Mouse (Mus musculus): ENCODE results near the gene Zfp595. TPM values are rescaled to one million over a fixed set of nuclear protein-coding genes. Genes with fewer than 3 reads are reported as not detected.

The Zfp595 gene
- 7.4 TPM for polyA plus RNA-seq (2017; shearing (Covaris generic))

DNA sequence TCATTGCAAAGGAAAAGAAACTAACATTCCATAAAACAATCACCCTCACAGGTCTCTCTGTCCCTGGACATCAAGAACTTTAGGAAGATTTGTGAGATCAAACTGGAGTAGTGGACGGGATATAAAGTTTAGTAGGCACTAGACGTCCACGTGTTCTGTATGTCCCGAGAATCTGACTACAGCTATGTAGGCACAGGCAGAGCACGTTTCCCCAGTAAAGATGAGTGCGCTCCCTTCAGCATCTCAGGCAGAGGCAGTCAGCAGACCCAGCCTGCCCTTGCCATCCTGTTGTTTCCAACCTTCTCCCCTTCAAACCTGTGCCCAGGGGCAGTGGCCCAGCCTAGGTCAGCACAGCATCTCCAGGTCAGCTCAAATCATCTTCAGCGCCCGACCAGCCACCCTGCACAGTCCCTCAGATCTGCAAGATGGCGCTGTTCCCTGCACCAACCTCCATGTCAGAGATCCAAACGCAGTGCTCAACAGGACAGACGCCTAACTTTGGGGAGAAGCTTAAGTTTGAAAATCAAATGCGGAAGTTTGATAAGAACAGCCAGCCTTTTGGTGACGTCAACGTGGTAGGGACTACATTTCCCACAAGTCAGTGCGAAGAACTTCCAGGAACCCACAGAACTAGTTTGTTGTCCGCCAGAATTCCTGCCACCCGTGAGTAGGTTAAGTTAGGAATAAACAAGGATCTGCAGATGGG is at the start of gene Zfp595:
Gene Zfp595 (minus strand): TSS at position 552 of the 706 bp plus-strand sequence.

DNA sequence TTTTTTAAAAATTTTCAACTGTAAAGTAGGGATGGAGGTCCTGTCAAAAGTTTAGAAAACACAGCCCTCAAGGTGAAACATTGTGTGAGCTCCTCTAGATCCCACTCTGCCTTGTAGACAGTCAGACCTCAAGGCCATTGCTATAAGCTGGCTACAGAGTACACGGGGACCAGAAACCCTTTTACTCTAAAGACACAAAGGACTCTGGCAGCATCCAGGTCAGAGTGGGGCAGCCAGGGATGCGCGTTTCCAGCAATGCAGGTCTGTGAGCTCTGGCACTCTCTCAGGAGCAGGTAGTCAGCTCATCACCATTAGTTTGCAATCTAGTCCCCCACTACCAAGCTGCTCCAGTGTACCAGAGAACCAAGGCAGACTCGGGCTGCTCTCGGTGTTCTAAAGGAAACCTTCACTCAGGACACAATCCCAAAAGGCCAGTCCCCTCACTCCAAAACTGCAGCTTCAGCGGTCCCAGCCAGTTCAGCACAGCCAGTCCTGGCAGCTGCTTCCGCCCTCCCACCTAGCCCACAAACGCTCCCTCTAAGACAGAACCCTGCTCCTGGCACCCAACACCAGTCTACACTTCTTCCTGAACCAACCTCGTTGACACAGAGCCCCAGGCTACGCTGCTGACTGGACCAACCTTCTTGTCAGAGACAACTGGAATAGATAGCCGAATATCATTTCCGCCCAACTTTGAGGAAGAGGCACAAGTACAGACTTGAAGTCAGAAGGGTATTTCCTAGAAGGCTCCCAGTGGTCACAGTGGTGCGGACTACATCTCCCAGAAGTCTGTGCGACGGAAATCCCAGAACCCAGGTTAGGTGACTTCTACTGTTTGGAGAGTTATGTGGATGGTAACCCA is 42.9 kb upstream of the Zfp595 start, which contains the start of the genes Gm28041 and Zfp456:
Gene Gm28041 (minus strand): TSS at position 684 of the 862 bp plus-strand sequence.
Gene Zfp456 (minus strand): TSS at position 761 of the 862 bp plus-strand sequence.

DNA sequence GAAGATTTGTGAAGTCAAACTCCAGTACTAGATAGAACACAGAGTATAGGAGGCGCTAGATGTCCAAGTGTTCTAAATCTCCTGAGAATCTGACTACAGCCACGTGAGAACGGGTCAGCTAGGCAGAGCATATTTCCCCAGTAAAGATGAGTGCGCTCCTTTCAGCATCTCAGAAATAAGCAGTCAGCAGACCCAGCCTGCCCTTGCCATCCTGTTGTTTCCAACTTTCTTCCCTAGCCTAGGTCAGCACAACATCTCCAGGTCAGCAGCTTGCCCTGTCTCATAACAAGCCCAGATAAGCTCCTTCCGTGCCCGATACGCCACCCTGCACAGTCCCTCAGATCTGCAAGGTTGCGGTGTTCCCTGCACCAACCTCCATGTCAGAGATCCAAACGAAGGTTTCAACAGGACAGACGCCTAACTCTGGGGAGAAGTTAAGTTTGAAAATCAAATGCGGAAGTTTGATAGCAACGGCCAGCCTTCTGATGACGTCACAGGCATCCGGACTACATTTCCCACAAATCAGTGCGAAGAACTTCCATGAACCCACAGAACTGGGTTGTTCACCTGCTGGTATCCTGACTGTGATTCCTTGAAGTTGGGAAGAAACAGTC is 27.9 kb upstream of the Zfp595 start, which contains the start of the genes Gm28044 and Zfp953:
Gene Gm28044 (minus strand): TSS at position 406 of the 614 bp plus-strand sequence.
Gene Zfp953 (minus strand): TSS at position 475 of the 614 bp plus-strand sequence.

DNA sequence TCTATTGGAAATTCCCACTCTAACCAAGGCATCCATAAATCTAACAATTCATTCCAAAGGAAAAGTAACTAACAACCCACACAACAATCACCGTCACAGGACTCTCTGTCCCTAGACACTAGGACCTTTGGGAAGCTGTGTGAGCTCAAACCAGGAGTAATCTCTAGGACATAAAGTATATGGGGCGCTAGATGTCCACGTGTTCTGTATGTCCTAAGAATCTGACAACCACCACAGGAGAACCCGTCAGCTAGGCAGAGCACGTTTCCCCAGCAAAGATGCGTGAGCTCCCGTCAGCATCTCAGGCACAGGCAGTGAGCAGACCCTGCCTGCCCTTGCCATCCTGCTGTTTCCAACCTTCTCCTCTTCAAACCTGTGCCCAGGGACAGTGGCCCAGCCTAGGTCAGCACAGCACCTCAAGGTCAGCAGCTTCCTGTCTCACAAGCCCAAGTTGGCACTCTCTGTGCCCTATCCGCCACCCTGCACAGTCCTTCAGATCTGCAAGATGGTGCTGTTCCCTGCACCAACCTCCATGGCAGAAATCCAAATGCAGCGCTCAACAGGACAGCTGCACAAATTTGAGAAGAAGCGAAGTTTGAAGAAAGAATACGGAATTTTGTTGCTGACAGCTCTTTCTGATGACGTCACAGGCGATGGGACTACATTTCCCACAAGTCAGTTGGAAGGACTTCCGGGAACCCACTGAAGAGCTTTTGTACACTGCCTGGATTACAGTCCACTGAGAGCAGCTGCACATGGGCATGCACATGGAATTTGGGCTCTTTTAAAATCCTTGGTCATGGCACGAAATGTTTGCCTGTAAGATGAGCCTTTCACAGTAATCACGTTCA is 26.3 kb downstream of the Zfp595 start, which contains the start of gene Zfp457:
Gene Zfp457 (minus strand): TSS at position 664 of the 851 bp plus-strand sequence.

DNA sequence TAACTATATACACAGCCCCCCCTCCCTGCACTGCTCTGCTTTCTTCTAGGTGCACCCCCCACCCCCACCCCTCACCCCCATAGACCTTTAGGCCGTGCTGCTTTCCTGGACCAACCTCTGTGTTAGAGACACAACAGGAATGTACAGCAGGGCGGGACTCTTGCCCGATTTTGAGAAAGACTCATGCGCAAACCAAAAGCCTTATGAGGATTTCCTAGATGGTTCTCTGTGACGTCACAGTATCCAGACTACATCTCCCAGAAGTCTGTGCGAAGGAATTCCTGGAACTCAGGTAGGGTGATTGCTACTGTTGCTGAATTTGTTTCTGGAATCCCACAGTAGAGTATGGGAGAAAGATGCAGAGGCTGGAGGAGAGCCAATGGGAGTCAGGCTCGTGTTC is 54.1 kb downstream of the Zfp595 start, which contains the start of gene Zfp458:
Gene Zfp458 (minus strand): TSS at position 153 of the 400 bp plus-strand sequence.

Other genes with a start within 250 kb of the Zfp595 start
- gene Zfp708, start 234.6 kb downstream of the Zfp595 start, polyA plus RNA-seq (2017; shearing (Covaris generic)) = 8.0 TPM
- 3.6 TPM for gene Gm28557, start 224.0 kb downstream of the Zfp595 start, polyA plus RNA-seq (2017; shearing (Covaris generic))
- 0.27 TPM for gene Rslcan18, start 216.3 kb downstream of the Zfp595 start, polyA plus RNA-seq (2017; shearing (Covaris generic))
- 2.7 TPM for gene Zfp759, start 210.9 kb downstream of the Zfp595 start, polyA plus RNA-seq (2017; shearing (Covaris generic))
- gene Rsl1, start 159.4 kb downstream of the Zfp595 start, polyA plus RNA-seq (2017; shearing (Covaris generic)) = 19.7 TPM
- gene Zfp455, start 138.1 kb downstream of the Zfp595 start, polyA plus RNA-seq (2017; shearing (Covaris generic)) = 7.0 TPM
- gene Zfp458, start 54.1 kb downstream of the Zfp595 start, polyA plus RNA-seq (2017; shearing (Covaris generic)) = 3.1 TPM
- 1.0 TPM for gene Zfp457, start 26.1 kb downstream of the Zfp595 start, polyA plus RNA-seq (2017; shearing (Covaris generic))
- 0.76 TPM for gene Gm28044, start 28.0 kb upstream of the Zfp595 start, polyA plus RNA-seq (2017; shearing (Covaris generic))
- gene Zfp953, start 28.0 kb upstream of the Zfp595 start, polyA plus RNA-seq (2017; shearing (Covaris generic)) = 2.3 TPM
- gene Gm28041, start 43.2 kb upstream of the Zfp595 start, polyA plus RNA-seq (2017; shearing (Covaris generic)) = 2.6 TPM
- gene Zfp456, start 43.2 kb upstream of the Zfp595 start, polyA plus RNA-seq (2017; shearing (Covaris generic)) = 8.0 TPM
- gene Zfp429, start 67.2 kb upstream of the Zfp595 start, polyA plus RNA-seq (2017; shearing (Covaris generic)) = 29.7 TPM
- 3.3 TPM for gene Zfp459, start 88.8 kb upstream of the Zfp595 start, polyA plus RNA-seq (2017; shearing (Covaris generic))
- 20.4 TPM for gene Zfp874a, start 119.1 kb upstream of the Zfp595 start, polyA plus RNA-seq (2017; shearing (Covaris generic))
- 13.3 TPM for gene Zfp874b, start 151.7 kb upstream of the Zfp595 start, polyA plus RNA-seq (2017; shearing (Covaris generic))
- gene Zfp58, start 168.0 kb upstream of the Zfp595 start, polyA plus RNA-seq (2017; shearing (Covaris generic)) = 19.6 TPM
- 1.5 TPM for gene Gm26965, start 193.6 kb upstream of the Zfp595 start, polyA plus RNA-seq (2017; shearing (Covaris generic))
- gene Zfp87, start 193.6 kb upstream of the Zfp595 start, polyA plus RNA-seq (2017; shearing (Covaris generic)) = 58.4 TPM
- 22.5 TPM for gene Zfp748, start 221.3 kb upstream of the Zfp595 start, polyA plus RNA-seq (2017; shearing (Covaris generic))